Mouse (Mus musculus) 3T3-L1 (cell line): Measurements from ENCODE around the gene Rgcc.
A peak's percentile ranks its signal among the peaks of the same experiment; 100 is the strongest.

Experiments
- DNase-seq: peaks from one replicate; pipeline ENCODE4 v3.0.0-alpha.2; 2015; ENCODE audit warnings: low read depth, low spot score

Gene Rgcc

GRCm38 (mm10) chr14:79278927-79279326 is 22.5 kb downstream of the Rgcc start:
- DNase-seq = no peak

GRCm38 (mm10) chr14:79277922-79278321 is 23.5 kb downstream of the Rgcc start:
- DNase-seq = no peak

GRCm38 (mm10) chr14:79275870-79276395 is 25.5 kb downstream of the Rgcc start:
- no peak for DNase-seq

DNA sequence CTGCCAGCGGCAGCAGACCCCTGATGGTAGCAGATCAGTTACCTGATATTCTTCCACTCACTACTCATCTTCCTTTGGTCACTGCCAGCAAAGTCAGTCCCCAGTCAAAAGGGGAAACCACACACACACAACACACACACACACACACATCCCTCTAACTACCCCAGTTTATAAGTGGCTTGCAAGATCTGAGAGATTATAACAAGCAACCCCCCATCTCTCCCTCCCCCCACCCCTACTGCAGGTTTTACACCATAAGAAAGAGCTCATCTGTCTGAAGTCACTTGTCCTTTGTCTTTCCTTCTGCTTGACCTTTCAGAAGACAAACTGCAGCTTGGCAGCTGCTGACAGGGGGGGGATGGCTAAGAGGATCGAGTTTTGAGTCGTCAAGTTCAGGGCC is 26.0 kb downstream of the Rgcc start:
- DNase-seq = no peak

DNA sequence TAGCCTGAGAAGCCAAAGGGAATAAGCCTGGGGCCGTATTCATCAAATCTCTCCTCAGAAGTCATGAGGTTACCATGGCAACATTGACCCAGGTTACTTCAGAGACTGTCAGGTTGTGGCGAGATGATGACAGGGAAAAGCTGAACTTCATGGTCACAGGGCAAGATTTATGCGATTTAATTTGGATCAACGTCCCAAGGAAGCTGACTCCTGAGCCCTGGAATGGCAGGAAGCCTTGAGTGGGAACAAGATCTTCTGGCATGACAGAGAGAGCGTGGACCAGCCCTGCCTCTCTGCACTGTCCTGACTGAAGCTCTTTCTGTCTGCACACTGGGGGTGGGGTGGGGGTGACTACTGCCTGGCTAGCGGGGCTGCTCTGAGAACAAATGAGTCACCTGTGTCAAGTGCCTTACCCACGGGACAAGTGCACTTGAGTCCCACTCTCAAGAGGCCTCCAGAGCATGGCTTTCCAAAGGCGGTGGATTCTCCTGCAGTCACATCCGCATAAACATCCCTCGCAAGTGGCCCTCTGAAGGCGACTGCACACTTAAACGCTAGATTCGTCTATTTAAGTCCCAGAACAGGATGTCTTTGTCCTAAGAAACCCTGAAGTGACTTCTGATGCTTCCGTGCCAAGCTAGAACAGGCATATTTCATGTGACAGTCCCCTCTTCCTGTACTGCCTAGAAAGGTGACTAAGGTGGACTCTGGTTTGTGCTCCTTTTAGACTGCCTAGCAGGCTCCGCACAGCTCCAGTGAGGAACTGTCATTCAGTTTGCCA is 27.6 kb downstream of the Rgcc start:
- peak; percentile 79 for DNase-seq

DNA sequence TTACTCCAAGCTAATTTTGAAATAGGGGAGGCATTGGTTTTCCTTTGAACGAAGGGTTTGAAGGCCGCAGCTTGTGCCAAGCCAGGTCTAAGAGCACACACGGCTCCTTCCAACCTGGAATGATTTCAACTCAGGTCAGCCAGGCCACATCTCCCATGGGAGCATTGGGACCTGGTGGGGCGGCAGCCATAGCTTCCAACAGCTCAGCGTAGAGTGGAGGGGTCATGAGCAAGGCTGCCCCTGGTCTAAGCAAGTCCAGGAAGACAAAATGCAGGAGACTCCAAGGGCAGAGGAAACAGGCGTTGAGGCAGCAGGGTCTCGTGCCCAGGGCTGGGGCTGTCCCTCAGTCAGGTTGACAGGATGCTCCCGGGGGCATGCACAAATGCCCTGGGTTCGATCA is 28.5 kb downstream of the Rgcc start:
- no peak for DNase-seq

- no peak for DNase-seq
Measured at GRCm38 (mm10) chr14:79272188-79272694, 29.2 kb downstream of the Rgcc start.

GRCm38 (mm10) chr14:79269551-79269950 is 31.9 kb downstream of the Rgcc start:
- DNase-seq = peak; percentile 49

DNA sequence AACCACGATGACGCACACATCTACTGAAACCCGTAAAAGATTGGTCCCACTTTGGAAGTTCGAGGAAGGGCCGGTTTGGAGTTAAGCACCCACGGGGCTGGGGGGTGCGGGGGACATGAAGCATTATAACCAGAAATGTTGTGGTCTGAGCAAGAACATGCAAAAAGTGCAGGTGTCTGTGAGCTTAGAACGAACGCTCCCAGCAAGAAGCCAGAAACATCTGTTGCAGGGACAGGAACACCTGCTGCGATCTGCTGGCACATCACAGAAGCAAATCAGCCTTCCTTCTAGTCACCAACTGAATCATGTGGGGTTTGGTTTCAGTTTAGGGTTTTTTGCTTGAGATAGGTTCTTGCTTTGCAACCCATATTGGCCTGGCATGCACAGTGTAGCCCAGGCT is 33.6 kb downstream of the Rgcc start:
- DNase-seq = no peak

GRCm38 (mm10) chr14:79267382-79267781 is 34.1 kb downstream of the Rgcc start:
- DNase-seq = no peak

DNA sequence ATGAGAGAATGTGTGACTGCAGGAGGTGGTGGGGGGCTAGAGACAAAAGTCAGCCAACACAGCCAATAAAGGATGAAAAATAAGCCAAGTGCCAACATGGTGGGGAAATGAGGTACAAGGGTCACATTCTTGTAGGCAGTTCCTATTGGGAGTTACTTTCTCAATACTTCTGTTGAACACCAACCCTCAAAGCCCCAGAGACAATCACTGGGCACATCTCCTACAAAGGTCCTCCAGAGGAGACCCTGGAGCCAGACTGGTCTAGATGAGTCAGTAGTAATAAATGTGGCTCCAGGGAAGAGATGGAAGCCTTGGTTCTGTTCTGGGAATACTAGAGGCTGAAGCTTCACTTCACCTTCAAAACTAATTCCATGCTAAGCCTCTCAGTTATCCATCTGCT is 35.0 kb downstream of the Rgcc start:
- peak; percentile 72 for DNase-seq

DNA sequence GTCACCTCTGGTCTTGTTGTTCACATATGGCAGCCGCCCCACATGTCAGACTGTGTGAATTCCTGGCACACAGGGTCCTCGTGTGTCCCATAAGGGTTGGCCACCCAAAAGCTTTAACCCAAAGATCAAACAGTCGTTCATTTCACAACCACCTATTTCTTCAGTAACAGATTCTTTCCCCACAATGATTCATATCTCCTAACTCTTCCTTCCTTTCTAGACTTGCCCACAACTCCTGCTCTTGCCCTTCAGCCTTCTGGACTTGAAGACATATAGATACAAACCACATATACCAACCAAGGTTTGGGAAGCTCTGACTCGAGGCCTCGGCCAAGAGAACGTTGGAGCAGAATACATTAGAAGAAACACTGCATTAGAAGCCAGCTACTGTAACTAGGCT is 35.7 kb downstream of the Rgcc start:
- DNase-seq = no peak

DNA sequence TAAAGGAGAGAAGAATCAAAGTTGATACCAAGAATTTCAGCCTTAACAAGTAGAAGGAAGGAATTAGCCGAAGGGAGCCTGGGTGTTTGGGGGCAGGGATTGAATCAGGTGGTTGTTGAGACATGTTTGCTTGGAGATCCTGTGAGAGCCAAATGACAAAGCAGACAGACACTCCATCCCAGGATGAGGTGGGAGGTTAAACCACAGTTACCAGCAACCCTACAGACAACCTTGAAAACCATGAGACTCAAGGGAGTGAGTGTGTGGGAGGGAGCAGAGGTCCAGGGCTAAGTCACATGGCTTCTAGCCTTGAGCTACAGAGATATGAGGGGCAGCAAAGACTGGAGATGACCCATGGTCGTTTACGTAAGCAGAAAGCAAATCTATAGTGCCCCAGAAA is 38.1 kb downstream of the Rgcc start:
- peak; percentile 53 for DNase-seq

DNA sequence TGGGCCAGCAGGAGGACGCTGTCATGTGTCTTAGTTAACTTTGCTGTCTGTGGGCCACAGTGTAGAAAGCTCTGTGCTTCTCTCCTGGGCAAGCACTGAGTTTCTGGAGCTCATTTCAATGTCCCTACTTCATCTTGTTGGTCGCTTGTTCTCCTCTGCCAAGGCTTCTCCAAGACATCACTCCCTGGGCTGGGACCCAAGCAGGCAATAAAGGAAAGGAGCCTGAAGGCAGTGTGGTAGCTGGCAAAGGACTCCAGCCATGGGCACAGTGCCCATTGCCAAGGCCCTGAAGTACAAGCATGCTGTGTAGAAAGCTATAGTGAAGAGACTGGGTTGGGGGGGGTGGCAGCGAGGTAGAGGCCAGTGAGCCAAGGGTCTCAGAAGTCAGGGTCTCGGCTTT is 38.8 kb downstream of the Rgcc start:
- peak; percentile 57 for DNase-seq

- no peak for DNase-seq
Measured at GRCm38 (mm10) chr14:79259062-79259779, 42.2 kb downstream of the Rgcc start.

DNA sequence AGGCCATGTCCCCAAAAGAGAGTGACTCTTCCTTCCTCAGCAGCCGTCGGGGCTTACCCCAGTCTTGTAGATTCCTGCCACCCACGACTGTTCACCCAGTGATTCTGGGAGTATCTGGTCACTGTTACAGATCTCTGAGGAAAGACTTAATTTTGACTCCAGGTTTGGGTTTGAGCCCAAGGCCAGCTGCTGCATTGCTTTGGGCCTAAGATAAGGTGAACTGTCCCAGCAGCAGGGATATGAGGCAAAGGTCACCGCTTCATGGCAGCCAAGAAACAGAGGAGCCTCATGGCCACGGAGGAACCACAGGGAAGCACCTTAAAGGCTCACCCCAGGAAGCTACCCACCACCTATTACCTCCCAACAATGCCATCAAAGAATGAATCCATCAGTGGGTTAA is 44.8 kb downstream of the Rgcc start:
- DNase-seq = no peak

DNA sequence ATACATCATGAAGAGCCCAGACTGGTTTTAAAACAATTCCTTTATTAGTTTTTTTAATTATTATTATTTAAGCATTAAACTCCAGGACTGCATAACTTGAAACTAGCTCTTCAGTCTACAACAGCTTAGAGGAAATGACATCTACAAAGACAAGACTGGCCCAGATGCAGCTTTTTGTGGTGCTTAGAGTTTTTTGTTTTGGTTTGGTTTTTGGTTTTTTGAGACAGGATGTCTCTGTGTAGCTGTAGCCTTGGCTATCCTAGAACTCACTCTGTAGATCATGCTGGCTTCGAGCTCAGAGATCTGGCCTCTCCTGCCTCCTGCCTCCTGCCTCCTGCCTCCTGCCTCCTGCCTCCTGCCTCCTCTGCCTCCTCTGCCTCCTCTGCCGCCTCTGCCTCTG is 45.7 kb downstream of the Rgcc start:
- DNase-seq = no peak

DNA sequence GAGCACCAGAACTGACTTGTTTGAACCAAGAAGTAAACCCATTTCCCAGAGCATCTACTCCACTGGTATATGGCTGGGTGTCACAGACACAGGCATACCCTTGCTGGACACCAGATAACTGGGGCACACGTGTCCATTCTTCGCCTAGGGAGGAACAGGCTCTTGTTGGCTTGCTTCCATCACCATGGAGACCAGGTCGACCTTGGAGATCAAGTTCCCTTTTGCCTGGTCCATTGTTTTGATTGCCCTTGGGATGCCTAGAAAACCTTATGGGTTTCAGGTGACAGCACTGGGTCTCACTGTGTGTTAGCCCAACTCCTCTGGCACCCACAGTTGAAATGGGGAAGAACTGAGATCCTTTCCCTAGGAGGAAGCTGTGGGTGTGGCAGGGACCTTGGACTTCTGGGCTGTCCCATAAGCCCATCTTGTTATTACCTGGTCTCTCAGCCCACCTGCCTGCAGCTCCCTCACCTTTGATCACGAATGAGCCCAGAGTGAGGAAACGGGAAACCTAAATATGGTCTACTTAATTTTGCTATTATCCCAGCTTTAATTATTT is 49.6 kb downstream of the Rgcc start:
- no peak for DNase-seq

DNA sequence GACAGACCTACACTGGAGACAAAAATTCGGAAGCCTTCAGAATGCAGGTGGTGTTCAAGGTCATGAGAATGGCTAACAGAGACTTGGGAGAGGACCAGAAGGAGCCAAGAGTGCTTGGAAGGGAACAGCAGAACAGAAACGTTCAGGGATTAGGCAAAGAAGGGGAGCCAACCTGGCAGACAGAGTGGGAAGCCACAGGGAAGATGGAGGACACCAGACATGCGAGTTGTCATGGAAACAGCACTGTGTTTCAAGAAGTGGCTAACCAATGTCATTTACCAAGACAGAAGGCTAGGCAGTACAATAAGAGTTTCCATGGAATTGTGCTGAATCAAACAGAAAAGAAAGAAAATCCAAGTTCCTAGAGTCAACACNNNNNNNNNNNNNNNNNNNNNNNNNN is 56.9 kb downstream of the Rgcc start:
- DNase-seq = no peak

DNA sequence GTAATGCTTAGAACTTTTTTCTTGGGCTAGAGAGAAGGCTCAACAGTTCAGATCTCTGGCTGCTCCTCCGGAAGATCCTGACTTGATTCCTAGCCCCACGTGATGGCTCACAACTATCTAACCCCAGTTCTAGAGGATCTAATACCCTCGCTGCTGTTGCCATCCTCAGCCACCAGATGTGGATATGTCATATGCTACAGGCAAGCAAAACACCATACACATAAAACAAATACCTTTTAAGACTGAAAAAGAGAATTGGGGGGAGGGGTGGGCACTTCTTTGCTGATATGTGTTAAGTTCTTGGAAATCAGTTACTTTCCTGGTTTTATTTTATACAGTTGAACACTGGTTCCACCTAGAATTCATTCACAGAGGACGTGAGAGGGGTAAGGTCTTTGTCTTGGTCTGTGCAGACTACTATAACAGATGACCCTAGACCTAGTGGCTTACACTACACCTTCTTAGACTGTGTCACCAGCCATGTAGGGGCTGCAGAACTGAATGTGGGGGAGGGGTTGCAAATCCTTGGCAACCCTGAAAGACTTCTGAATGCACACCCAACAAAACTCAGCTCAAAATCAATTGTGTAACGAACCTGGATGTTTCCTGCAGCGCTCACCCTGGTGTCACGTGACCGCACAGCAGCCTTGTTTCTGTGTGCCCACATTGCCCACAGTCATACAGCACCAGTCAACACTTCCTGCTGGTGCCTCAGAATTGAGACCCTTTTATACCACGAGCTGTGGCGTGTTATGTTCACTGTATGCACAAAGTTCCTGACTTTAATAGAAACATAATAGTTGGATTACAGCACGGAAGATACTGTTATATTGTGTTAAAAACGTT is 58.2 kb downstream of the Rgcc start:
- DNase-seq = no peak

- DNase-seq = no peak
Measured at GRCm38 (mm10) chr14:79242386-79242720, 59.1 kb downstream of the Rgcc start.
